Mouse (Mus musculus): ENCODE measurements at regions not wholly inside any gene's neighbourhood (a gene's known extent, or its start where the extent isn't known, plus 50 kb on each side); places are given as distances from the start of the nearest gene placed in this dataset.
A peak's percentile ranks its signal among the peaks of the same experiment; 100 is the strongest.

- no peak for DNase-seq (ENCODE audit: low spot score in 2 of 2)
These were observed 96.9 kb downstream of the Snx19 start for GRCm38 (mm10) chr9:30523852-30524251.

- peak in 1 of 2 experiments; percentile 50 for DNase-seq (ENCODE audit: low spot score in 2 of 2)
These were observed 95.9 kb downstream of the Snx19 start for GRCm38 (mm10) chr9:30522595-30523350.

DNA sequence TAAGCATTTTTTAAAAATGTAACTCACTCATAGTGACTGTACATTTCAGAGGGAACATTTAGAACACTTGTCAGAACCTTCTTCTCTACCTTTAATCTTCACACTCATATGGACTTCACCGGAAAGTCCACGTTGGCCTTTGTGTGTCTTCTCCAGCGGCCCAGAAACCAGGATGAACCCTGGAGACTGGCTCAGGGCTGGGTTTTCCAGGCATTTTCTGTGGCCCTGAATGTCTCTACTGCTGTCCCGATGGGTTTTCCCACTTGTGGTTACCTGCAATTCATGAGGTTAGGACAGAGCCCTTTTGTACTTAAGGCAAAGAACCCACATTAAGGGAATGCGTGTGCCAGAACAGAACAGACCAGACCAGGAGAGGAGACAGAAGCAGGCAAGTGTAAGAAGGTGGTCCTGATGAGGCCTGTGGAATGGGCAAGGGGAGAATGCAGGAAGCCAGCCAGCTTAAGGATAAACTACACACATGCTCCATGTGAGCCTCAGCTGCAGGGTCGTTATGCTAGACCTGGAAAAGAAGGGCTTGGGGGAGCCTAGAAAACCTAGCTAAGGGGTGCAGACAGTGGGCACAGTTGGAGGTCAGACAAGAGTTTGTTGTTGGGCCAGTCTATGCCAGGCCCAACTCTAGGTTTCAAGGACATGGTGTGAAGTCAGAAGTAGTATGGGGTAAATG is 94.8 kb downstream of the Snx19 start:
- no peak for DNase-seq (ENCODE audit: low spot score in 2 of 2)

DNA sequence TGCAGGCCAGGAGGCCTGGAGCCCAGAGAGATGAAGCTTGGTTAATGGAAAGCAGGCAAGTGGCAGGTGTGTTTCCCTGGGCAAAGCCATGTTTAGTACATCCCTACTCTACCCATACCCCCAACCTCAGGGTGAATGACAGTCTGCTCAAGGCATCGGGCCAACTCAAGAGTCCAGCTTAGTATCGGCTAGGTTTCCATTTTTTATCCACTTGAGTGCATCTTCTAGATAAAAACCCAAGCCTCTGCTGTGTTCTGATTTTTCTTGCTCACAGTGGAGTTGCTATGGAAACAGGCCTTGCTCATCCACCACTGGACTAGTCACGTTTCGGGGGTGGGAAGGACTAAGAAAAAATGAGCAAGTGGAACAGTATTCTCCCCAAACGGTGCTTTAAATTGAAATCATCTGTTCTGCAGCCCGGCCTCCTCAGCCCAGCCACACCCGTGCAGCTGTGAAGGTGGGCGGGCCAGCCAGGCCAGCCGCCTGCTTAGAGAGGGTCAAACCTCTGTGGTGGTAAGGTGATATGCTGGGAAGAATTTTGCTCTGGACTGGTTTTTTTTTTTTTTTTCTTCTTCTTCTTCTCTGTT is 94.0 kb downstream of the Snx19 start:
- peak; percentile 25 to 59 for DNase-seq (ENCODE audit: low spot score in 2 of 2)

- no peak for DNase-seq (ENCODE audit: low spot score in 2 of 2)
These were observed 93.2 kb downstream of the Snx19 start for GRCm38 (mm10) chr9:30520116-30520515.

GRCm38 (mm10) chr9:30519231-30519630 is 92.3 kb downstream of the Snx19 start:
- no peak for DNase-seq (ENCODE audit: low spot score in 2 of 2)
